Mouse (Mus musculus): ENCODE results near the gene Foxf2.

GRCm38 (mm10) chr13:31629321-31629851, 3.8 kb downstream of the Foxf2 start:
- TF ChIP-seq CTCF (IDR thresholded peaks at IDR 0.05; ENCODE audit: low read depth, low read length) (no peak), POLR2A (IDR thresholded peaks at IDR 0.05; ENCODE audit: extremely low read depth, insufficient read depth, low read length) (no peak)
